In the genomic region with DNA sequence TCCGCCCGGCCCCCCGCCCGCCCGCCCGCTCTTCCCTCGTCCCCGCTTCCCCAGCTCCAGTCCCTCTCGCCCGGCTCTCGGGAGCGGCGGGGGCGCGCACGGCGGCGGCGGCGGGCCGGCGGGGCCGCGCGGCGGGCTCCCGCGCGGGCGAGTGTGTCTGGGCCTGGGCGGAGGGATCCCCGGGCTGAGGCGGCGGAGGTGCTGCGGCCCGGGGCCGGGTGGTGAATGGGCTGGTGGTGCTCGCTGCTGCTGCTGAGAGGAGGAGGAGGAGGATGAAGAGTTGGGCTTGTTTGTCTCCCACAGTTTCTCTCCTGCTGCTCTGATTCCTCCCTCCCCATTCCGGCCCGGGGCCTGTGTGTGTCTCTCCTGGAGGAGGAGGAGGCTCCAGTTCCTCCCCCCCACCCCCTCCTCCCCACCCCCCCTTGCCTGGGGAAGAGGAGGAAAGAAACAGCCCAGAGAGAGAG, we compare ENCODE assay signal across 8 mouse cellular contexts.
A peak's percentile ranks its signal among the peaks of the same experiment; 100 is the strongest.
DNase-seq lines count a peak whose midpoint lies in the region; ATAC-seq and TF ChIP-seq lines count a peak whose summit lies in the region.

No protein-coding gene starts in this region.

- no peaks in the 10 kb centered on the region for H3K36me3 ChIP-seq in E14TG2a.4 (ENCODE audit: insufficient read depth, low read length)
- H3K36me3 ChIP-seq in forebrain, embryonic 11.5 days (ENCODE audit: control insufficient read depth, insufficient read depth, low read length), result no peaks in the 10 kb centered on the region
- no peaks in the 10 kb centered on the region for H3K36me3 ChIP-seq in heart, embryonic 16.5 days (ENCODE audit: control insufficient read depth, insufficient read depth)
- H3K36me3 ChIP-seq in liver, embryonic 14.5 days (replicated peaks; ENCODE audit: control insufficient read depth, insufficient read depth, low read depth), result no peaks in the 10 kb centered on the region
- H3K36me3 ChIP-seq in stomach, embryonic 15.5 days, result no peaks in the 10 kb centered on the region

- peaks cover 41% of the 10 kb centered on the region for H3K4me1 ChIP-seq in E14TG2a.4 (replicated peaks; ENCODE audit: low read depth, low read length)
- H3K4me1 ChIP-seq in forebrain, embryonic 11.5 days (replicated peaks; ENCODE audit: control insufficient read depth, insufficient read depth, low read length), result peaks cover 4% of the 10 kb centered on the region; the same call in 1 of the 2 replicates
- H3K4me1 ChIP-seq in heart, embryonic 16.5 days (ENCODE audit: control insufficient read depth, insufficient read depth, low read length), result peaks cover 17% of the 10 kb centered on the region
- H3K4me1 ChIP-seq in liver, embryonic 14.5 days (replicated peaks; ENCODE audit: control insufficient read depth in 2 of 2, insufficient read depth in 2 of 2, low read length in 1 of 2), result peaks cover 2 to 3% of the 10 kb centered on the region in 2 experiments; a peak in 2 of 4 replicates
- peaks cover 11% of the 10 kb centered on the region for H3K4me1 ChIP-seq in stomach, embryonic 15.5 days

- ATAC-seq in forebrain, embryonic 11.5 days (replicated peaks; ENCODE audit: low FRiP score), result peak; percentile 83
- peak; percentile 85 for ATAC-seq in heart, embryonic 16.5 days (replicated peaks; ENCODE audit: extremely low read depth, insufficient read depth, low FRiP score)
- ATAC-seq in liver, embryonic 14.5 days (ENCODE audit: insufficient read depth), result peak; percentile 87
- peak; percentile 75 for ATAC-seq in stomach, embryonic 15.5 days (ENCODE audit: insufficient read depth, low FRiP score, low read depth)

- TF ChIP-seq CTCF in E14TG2a.4 (conservative IDR thresholded peaks at IDR 0.05; ENCODE audit: low read length), result no peak
- TF ChIP-seq CTCF in liver, embryonic 14.5 days (IDR thresholded peaks at IDR 0.05; ENCODE audit: low read depth), result no peak

- peak overlapping the region; percentile 100 for H3K27ac ChIP-seq in forebrain, embryonic 11.5 days (ENCODE audit: low read depth, low read length)
- H3K27ac ChIP-seq in heart, embryonic 16.5 days (ENCODE audit: low read length), result peak overlapping the region; percentile 99
- H3K27ac ChIP-seq in liver, embryonic 14.5 days, result peak overlapping the region; percentile 55
- peak overlapping the region; percentile 100 for H3K27ac ChIP-seq in stomach, embryonic 15.5 days

- peak overlapping the region; percentile 94 for H3K9ac ChIP-seq in forebrain, embryonic 11.5 days (ENCODE audit: low read length)
- H3K9ac ChIP-seq in heart, embryonic 16.5 days (ENCODE audit: low read length), result peak overlapping the region; percentile 95
- peak overlapping the region; percentile 75 for H3K9ac ChIP-seq in liver, embryonic 14.5 days (replicated peaks)
- peak overlapping the region; percentile 87 for H3K9ac ChIP-seq in stomach, embryonic 15.5 days

- peak; percentile 63 for DNase-seq in c-Kit-positive CD71-positive TER-119-negative erythroid progenitor cells, embryonic 14.5 days (ENCODE audit: low read depth)
- peak; percentile 97 for DNase-seq in forebrain, embryonic 11.5 days (ENCODE audit: low spot score)
- DNase-seq in kidney, postnatal 36 days, result peak; percentile 93 to 95
- DNase-seq in liver, embryonic 14.5 days (ENCODE audit: low read depth in 3 of 3, low spot score in 3 of 3), result peak; percentile 68 to 74 (median 74)
- peak; percentile 94 for DNase-seq in neural tube, embryonic 10.5 days (ENCODE audit: extremely low spot score, low spot score)

- H3K9me3 ChIP-seq in E14TG2a.4 (ENCODE audit: low read length), result no peaks in the 10 kb centered on the region
- no peaks in the 10 kb centered on the region for H3K9me3 ChIP-seq in forebrain, embryonic 11.5 days (ENCODE audit: control insufficient read depth, low read length)
- no peaks in the 10 kb centered on the region for H3K9me3 ChIP-seq in heart, embryonic 16.5 days (replicated peaks; ENCODE audit: control insufficient read depth, low read length)
- H3K9me3 ChIP-seq in liver, embryonic 14.5 days (ENCODE audit: control insufficient read depth, low read length), result no peaks in the 10 kb centered on the region
- no peaks in the 10 kb centered on the region for H3K9me3 ChIP-seq in stomach, embryonic 15.5 days

- H3K27me3 ChIP-seq in E14TG2a.4 (ENCODE audit: insufficient read depth, low read length), result no peaks in the 10 kb centered on the region
- no peaks in the 10 kb centered on the region for H3K27me3 ChIP-seq in forebrain, embryonic 11.5 days (ENCODE audit: control insufficient read depth, insufficient read depth, low read length)
- H3K27me3 ChIP-seq in heart, embryonic 16.5 days (ENCODE audit: control insufficient read depth, insufficient read depth, low read length), result no peaks in the 10 kb centered on the region
- no peaks in the 10 kb centered on the region; the same call in none of the 2 replicates for H3K27me3 ChIP-seq in liver, embryonic 14.5 days (ENCODE audit: control insufficient read depth, insufficient read depth, low read length)
- no peaks in the 10 kb centered on the region for H3K27me3 ChIP-seq in stomach, embryonic 15.5 days (replicated peaks)

- 0% methylated on average over 15 of the region's 40 CpGs for WGBS in forebrain, embryonic 11.5 days
- WGBS in heart, embryonic 16.5 days, result 0% methylated on average over 33 of the region's 40 CpGs
- 0% methylated on average over 38 of the region's 40 CpGs for WGBS in liver, embryonic 14.5 days (ENCODE audit: insufficient replicate concordance)
- WGBS in stomach, embryonic 15.5 days, result 0% methylated on average over 8 of the region's 40 CpGs

- peak overlapping the region; percentile 88 for H3K4me3 ChIP-seq in E14TG2a.4 (replicated peaks; ENCODE audit: low read length)
- H3K4me3 ChIP-seq in forebrain, embryonic 11.5 days (ENCODE audit: low read depth, low read length), result peak overlapping the region; percentile 87
- H3K4me3 ChIP-seq in heart, embryonic 16.5 days (ENCODE audit: low read length), result peak overlapping the region; percentile 97
- peak overlapping the region; percentile 65 to 79 for H3K4me3 ChIP-seq in liver, embryonic 14.5 days (ENCODE audit: insufficient read depth in 1 of 2, low read depth in 2 of 2, low read length in 2 of 2)
- H3K4me3 ChIP-seq in stomach, embryonic 15.5 days (replicated peaks), result peak overlapping the region; percentile 83

- peak overlapping the region; percentile 88 for H3K4me2 ChIP-seq in forebrain, embryonic 11.5 days (ENCODE audit: low read depth, low read length, severe bottlenecking)
- H3K4me2 ChIP-seq in heart, embryonic 16.5 days (ENCODE audit: low read depth, low read length), result peak overlapping the region; percentile 82
- H3K4me2 ChIP-seq in liver, embryonic 14.5 days (ENCODE audit: low read depth), result peak overlapping the region; percentile 95
- peak overlapping the region; percentile 80 for H3K4me2 ChIP-seq in stomach, embryonic 15.5 days

- no peak for TF ChIP-seq EP300 in liver, embryonic 14.5 days (IDR thresholded peaks at IDR 0.05; ENCODE audit: low read depth)

Comparison
In these comparisons a context has a peak if more than half of its experiments do, and no peak if none do; other contexts are left out.
1. Peak in every context shown above with its lines: DNase-seq, ATAC-seq, H3K4me3 ChIP-seq and H3K27ac ChIP-seq.